Mouse (Mus musculus) myocyte (in vitro differentiated cells): ENCODE results near the gene Klk10.

Experiments used
- E2F4 ChIP-seq: IDR thresholded peaks from one replicate; pipeline ENCODE4 v1.6.1; 2011; ENCODE audit warnings: mild to moderate bottlenecking, control low read depth, moderate library complexity; ENCODE audit not compliant: insufficient read depth
- MAX ChIP-seq: IDR thresholded peaks from one replicate; pipeline ENCODE4 v1.6.1; 2011; ENCODE audit warnings: low read depth, mild to moderate bottlenecking, control low read depth
- MYOD1 ChIP-seq, 3 experiments: IDR thresholded peaks; one replicate each; pipeline ENCODE4 v1.6.1; 2011; ENCODE audit warnings: control low read depth in 2 of 3, low read depth in 2 of 3, mild to moderate bottlenecking in 2 of 3, moderate library complexity in 1 of 3; ENCODE audit not compliant: insufficient read length in 2 of 3, control insufficient read depth in 1 of 3
- MYOG ChIP-seq, 3 experiments: IDR thresholded peaks; one replicate each; pipeline ENCODE4 v1.6.1; 2011; ENCODE audit warnings: control low read depth in 2 of 3, low read depth in 2 of 3, mild to moderate bottlenecking in 2 of 3; ENCODE audit not compliant: insufficient read length in 2 of 3, control insufficient read depth in 1 of 3, insufficient read depth in 1 of 3
- POLR2A ChIP-seq: IDR thresholded peaks from one replicate; pipeline ENCODE4 v1.6.1; 2011; ENCODE audit warnings: low read depth, mild to moderate bottlenecking, control low read depth, moderate library complexity; ENCODE audit not compliant: insufficient read length
- POLR2AphosphoS2 ChIP-seq: IDR thresholded peaks from one replicate; pipeline ENCODE4 v1.6.1; 2011; ENCODE audit warnings: low read depth, control low read depth; ENCODE audit not compliant: insufficient read length
- TCF3 ChIP-seq: IDR thresholded peaks from one replicate; pipeline ENCODE4 v1.6.1; 2011; ENCODE audit warnings: low read depth, control low read depth; ENCODE audit not compliant: insufficient read length
- USF1 ChIP-seq: IDR thresholded peaks from one replicate; pipeline ENCODE4 v1.6.1; 2011; ENCODE audit warnings: low read depth, mild to moderate bottlenecking, control low read depth, moderate library complexity

DNA sequence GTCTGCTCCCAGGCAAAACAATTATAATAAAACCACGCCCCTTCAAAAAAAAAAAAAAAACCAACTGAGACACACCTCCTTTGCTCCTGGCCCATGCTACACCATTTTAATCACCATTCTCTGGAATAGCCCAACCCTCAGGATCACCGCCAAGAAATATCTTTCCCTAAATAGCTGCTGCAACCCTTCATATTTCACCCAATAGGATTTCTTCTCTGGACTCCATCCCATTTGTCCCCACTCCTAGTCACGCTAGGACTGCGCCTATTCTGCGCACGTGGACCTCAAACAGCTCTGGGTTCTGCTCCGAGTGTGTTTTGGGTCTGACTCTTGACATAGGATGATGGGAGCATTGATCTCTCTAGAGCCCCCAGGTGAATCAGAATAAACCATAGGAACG, 15.5 kb downstream of the Klk10 start:
- TF ChIP-seq POLR2A: no peak
- TF ChIP-seq POLR2AphosphoS2: no peak
- TF ChIP-seq MYOG (IDR thresholded peaks at IDR 0.05; ENCODE audit: control insufficient read depth in 1 of 3, insufficient read depth in 1 of 3, insufficient read length in 2 of 3, low read depth in 2 of 3): no peak
- TF ChIP-seq TCF3: no peak
- no peak for TF ChIP-seq MAX
- TF ChIP-seq USF1: no peak
- no peak for TF ChIP-seq MYOD1 (IDR thresholded peaks at IDR 0.05; ENCODE audit: control insufficient read depth in 1 of 3, insufficient read length in 2 of 3, low read depth in 2 of 3)
- TF ChIP-seq E2F4: no peak
